Mouse (Mus musculus) G1E (cell line): ENCODE measurements around the gene Dok7.

ENCODE experiments used
- CTCF ChIP-seq: IDR thresholded peaks from 2 replicates; pipeline ENCODE4 v1.5.1; 2012; ENCODE audit warnings: low read depth, low read length, inconsistent platforms, mixed read lengths
- GATA1 ChIP-seq: IDR thresholded peaks from 2 replicates; pipeline ENCODE4 v1.6.1; 2012; ENCODE audit warnings: borderline replicate concordance, low read length, inconsistent platforms, mixed read lengths
- TAL1 ChIP-seq: conservative IDR thresholded peaks from 2 replicates; pipeline ENCODE4 v1.6.1; 2012; ENCODE audit warnings: low read depth, low read length, inconsistent platforms, mixed read lengths

GRCm38 (mm10) chr5:35073235-35073634 lies 16.7 kb downstream of the Dok7 start:
- TF ChIP-seq TAL1 (no peak), CTCF (no peak), GATA1 (no peak)
